Mouse (Mus musculus) MEL (cell line): ENCODE data around the gene 1110008P14Rik. TPM values are rescaled to one million over a fixed set of nuclear protein-coding genes. Genes with fewer than 3 reads are reported as not detected.

Experiments
- DNase-seq: peaks from one replicate; pipeline ENCODE4 v3.0.0; 2011; ENCODE audit warnings: low read depth, low spot score
- H3K27ac ChIP-seq: 2 replicates; pipeline ENCODE4 v1.5.1; 2012; ENCODE audit warnings: low read depth, mild to moderate bottlenecking, control low read depth, low read length, moderate library complexity; ENCODE audit not compliant: control insufficient read depth
- H3K27me3 ChIP-seq, 2 experiments: fragments of 150-350 bp in 1 of 2; sonication (generic) in 1 of 2; 2 replicates each; pipeline ENCODE4 v1.6.1; 2012; ENCODE audit warnings: low read length in 2 of 2, mild to moderate bottlenecking in 2 of 2, improper control_type of control experiment in 1 of 2, moderate library complexity in 1 of 2; ENCODE audit not compliant: insufficient read depth in 2 of 2, control insufficient read depth in 1 of 2
- H3K36me3 ChIP-seq, 2 experiments: 2 replicates each; pipeline ENCODE4 v1.6.1; 2012 to 2014; ENCODE audit warnings: low read length in 2 of 2, improper control_type of control experiment in 1 of 2, inconsistent platforms in 1 of 2, mild to moderate bottlenecking in 1 of 2; ENCODE audit not compliant: insufficient read depth in 2 of 2, control insufficient read depth in 1 of 2
- H3K4me1 ChIP-seq, 2 experiments: fragments of 150-350 bp in 1 of 2; sonication (generic) in 1 of 2; 2 replicates each; pipeline ENCODE4 v1.6.1; 2012; ENCODE audit warnings: low read length in 2 of 2, improper control_type of control experiment in 1 of 2, mild to moderate bottlenecking in 1 of 2; ENCODE audit not compliant: insufficient read depth in 2 of 2, control insufficient read depth in 1 of 2
- H3K4me3 ChIP-seq, 2 experiments: fragments of 150-350 bp in 1 of 2; sonication (generic) in 1 of 2; 2 replicates each; pipeline ENCODE4 v1.5.1; 2012; ENCODE audit warnings: low read depth in 2 of 2, low read length in 2 of 2, mild to moderate bottlenecking in 2 of 2, moderate library complexity in 2 of 2, control low read depth in 1 of 2, improper control_type of control experiment in 1 of 2; ENCODE audit not compliant: control insufficient read depth in 1 of 2, insufficient read depth in 1 of 2
- H3K79me2 ChIP-seq: 2 replicates; pipeline ENCODE4 v1.6.1; 2012; ENCODE audit warnings: mild to moderate bottlenecking, low read length, moderate library complexity; ENCODE audit not compliant: control insufficient read depth, poor library complexity, insufficient read depth
- H3K9ac ChIP-seq: 2 replicates; pipeline ENCODE4 v1.6.1; 2012; ENCODE audit warnings: low read depth, mild to moderate bottlenecking, control low read depth, low read length, moderate library complexity; ENCODE audit not compliant: control insufficient read depth, poor library complexity, severe bottlenecking
- H3K9me3 ChIP-seq: fragments of 150-350 bp; sonication (generic); replicated peaks from 2 replicates; pipeline ENCODE4 v1.6.1; 2012; ENCODE audit warnings: mild to moderate bottlenecking, low read length, improper control_type of control experiment, moderate library complexity; ENCODE audit not compliant: insufficient read depth
- BHLHE40 ChIP-seq: IDR thresholded peaks from 2 replicates; pipeline ENCODE4 v1.6.1; 2012; ENCODE audit warnings: low read depth, mild to moderate bottlenecking, inconsistent platforms, low read length, improper control_type of control experiment, borderline replicate concordance
- CHD1 ChIP-seq: IDR thresholded peaks from 2 replicates; pipeline ENCODE4 v1.6.1; 2012; ENCODE audit warnings: low read depth, mild to moderate bottlenecking, inconsistent platforms, low read length, improper control_type of control experiment
- CHD2 ChIP-seq: IDR thresholded peaks from 2 replicates; pipeline ENCODE4 v1.6.1; 2011; ENCODE audit warnings: low read length, improper control_type of control experiment
- E2F4 ChIP-seq: IDR thresholded peaks from 2 replicates; pipeline ENCODE4 v1.6.1; 2011; ENCODE audit warnings: low read depth, low read length, improper control_type of control experiment, borderline replicate concordance
- ELF1 ChIP-seq: IDR thresholded peaks from 2 replicates; pipeline ENCODE4 v1.6.1; 2014; ENCODE audit warnings: low read depth, mild to moderate bottlenecking, inconsistent platforms, low read length, improper control_type of control experiment, moderate library complexity
- EP300 ChIP-seq, 2 experiments: IDR thresholded peaks; 2 replicates each; pipeline ENCODE4 v1.6.1; 2011; ENCODE audit warnings: improper control_type of control experiment in 2 of 2, low read length in 2 of 2, low read depth in 1 of 2, mild to moderate bottlenecking in 1 of 2
- ETS1 ChIP-seq: IDR thresholded peaks from 2 replicates; pipeline ENCODE4 v1.6.1; 2012; ENCODE audit warnings: low read depth, mild to moderate bottlenecking, inconsistent platforms, low read length, improper control_type of control experiment, moderate library complexity
- GABPA ChIP-seq: IDR thresholded peaks from 2 replicates; pipeline ENCODE4 v1.6.1; 2012; ENCODE audit warnings: low read depth, mild to moderate bottlenecking, inconsistent platforms, low read length, improper control_type of control experiment, moderate library complexity
- GATA1 ChIP-seq: IDR thresholded peaks from 2 replicates; pipeline ENCODE4 v1.6.1; 2011; ENCODE audit warnings: low read depth, low read length, improper control_type of control experiment
- HCFC1 ChIP-seq: IDR thresholded peaks from 2 replicates; pipeline ENCODE4 v1.6.1; 2012; ENCODE audit warnings: low read depth, mild to moderate bottlenecking, inconsistent platforms, low read length, improper control_type of control experiment, moderate library complexity
- JUND ChIP-seq: IDR thresholded peaks from 2 replicates; pipeline ENCODE4 v1.6.1; 2011; ENCODE audit warnings: low read depth, mild to moderate bottlenecking, improper control_type of control experiment, low read length
- KAT2A ChIP-seq: conservative IDR thresholded peaks from 2 replicates; pipeline ENCODE4 v1.6.1; 2012; ENCODE audit warnings: low read depth, low read length, improper control_type of control experiment, inconsistent platforms
- MAZ ChIP-seq: IDR thresholded peaks from 2 replicates; pipeline ENCODE4 v1.6.1; 2012; ENCODE audit warnings: low read depth, mild to moderate bottlenecking, inconsistent platforms, low read length, improper control_type of control experiment
- MXI1 ChIP-seq: IDR thresholded peaks from 2 replicates; pipeline ENCODE4 v1.6.1; 2011; ENCODE audit warnings: mild to moderate bottlenecking, low read depth, low read length, improper control_type of control experiment
- MYB ChIP-seq: IDR thresholded peaks from 2 replicates; pipeline ENCODE4 v1.6.1; 2011; ENCODE audit warnings: mild to moderate bottlenecking, low read depth, low read length, improper control_type of control experiment
- NELFE ChIP-seq: IDR thresholded peaks from 2 replicates; pipeline ENCODE4 v1.6.1; 2011; ENCODE audit warnings: low read depth, low read length, improper control_type of control experiment
- NRF1 ChIP-seq: IDR thresholded peaks from 2 replicates; pipeline ENCODE4 v1.6.1; 2014; ENCODE audit warnings: low read depth, mild to moderate bottlenecking, inconsistent platforms, low read length, improper control_type of control experiment, moderate library complexity; ENCODE audit not compliant: poor library complexity, insufficient read depth, severe bottlenecking
- POLR2AphosphoS2 ChIP-seq: IDR thresholded peaks from 2 replicates; pipeline ENCODE4 v1.6.1; 2011; ENCODE audit warnings: low read length, improper control_type of control experiment
- POLR2AphosphoS5 ChIP-seq: IDR thresholded peaks from 2 replicates; pipeline ENCODE4 v1.6.1; 2012; ENCODE audit warnings: low read depth, borderline replicate concordance, mild to moderate bottlenecking, inconsistent platforms, low read length, moderate library complexity, mixed read lengths
- RAD21 ChIP-seq: IDR thresholded peaks from 2 replicates; pipeline ENCODE4 v1.6.1; 2011; ENCODE audit warnings: mild to moderate bottlenecking, low read depth, low read length, improper control_type of control experiment
- RCOR1 ChIP-seq: IDR thresholded peaks from 2 replicates; pipeline ENCODE4 v1.6.1; 2012; ENCODE audit warnings: low read depth, mild to moderate bottlenecking, inconsistent platforms, low read length, improper control_type of control experiment
- SIN3A ChIP-seq: IDR thresholded peaks from 2 replicates; pipeline ENCODE4 v1.6.1; 2012; ENCODE audit warnings: low read length, improper control_type of control experiment, inconsistent platforms
- SMC3 ChIP-seq: IDR thresholded peaks from 2 replicates; pipeline ENCODE4 v1.6.1; 2011; ENCODE audit warnings: low read depth, low read length, improper control_type of control experiment
- TAL1 ChIP-seq: IDR thresholded peaks from 2 replicates; pipeline ENCODE4 v1.6.1; 2012; ENCODE audit warnings: mild to moderate bottlenecking, inconsistent platforms, low read length, moderate library complexity, mixed read lengths
- TBP ChIP-seq: IDR thresholded peaks from 2 replicates; pipeline ENCODE4 v1.8.0; 2011; ENCODE audit warnings: low read depth, low read length, improper control_type of control experiment
- TCF12 ChIP-seq: IDR thresholded peaks from 2 replicates; pipeline ENCODE4 v1.6.1; 2014; ENCODE audit warnings: low read depth, mild to moderate bottlenecking, inconsistent platforms, low read length, improper control_type of control experiment, moderate library complexity
- UBTF ChIP-seq: IDR thresholded peaks from 2 replicates; pipeline ENCODE4 v1.6.1; 2012; ENCODE audit warnings: low read depth, mild to moderate bottlenecking, inconsistent platforms, low read length, improper control_type of control experiment, moderate library complexity, borderline replicate concordance; ENCODE audit not compliant: insufficient read depth
- USF1 ChIP-seq: IDR thresholded peaks from 2 replicates; pipeline ENCODE4 v1.6.1; 2014; ENCODE audit warnings: low read depth, mild to moderate bottlenecking, inconsistent platforms, low read length, improper control_type of control experiment, moderate library complexity
- USF2 ChIP-seq, 2 experiments: IDR thresholded peaks; 2 replicates each; pipeline ENCODE4 v1.6.1; 2011 to 2012; ENCODE audit warnings: improper control_type of control experiment in 2 of 2, low read length in 2 of 2, borderline replicate concordance in 1 of 2, inconsistent platforms in 1 of 2, low read depth in 1 of 2, mild to moderate bottlenecking in 1 of 2; ENCODE audit not compliant: insufficient read depth in 1 of 2
- ZC3H11A ChIP-seq: IDR thresholded peaks from 2 replicates; pipeline ENCODE4 v1.6.1; 2012; ENCODE audit warnings: low read depth, mild to moderate bottlenecking, inconsistent platforms, low read length, improper control_type of control experiment
- ZMIZ1 ChIP-seq: IDR thresholded peaks from 2 replicates; pipeline ENCODE4 v1.6.1; 2012; ENCODE audit warnings: low read depth, mild to moderate bottlenecking, inconsistent platforms, low read length, improper control_type of control experiment, moderate library complexity
- polyA plus RNA-seq, 2 experiments: library from polyadenylated mRNA; stranded (reverse) in 1 of 2; unstranded in 1 of 2; fragments of >175 nt in 1 of 2; fragments of >200 nt in 1 of 2; gene quantifications; 2 replicates each; pipeline versions ENCODE4 v1.2.1 to v1.2.4; 2012; ENCODE audit warnings: low replicate concordance in 2 of 2, low read depth in 1 of 2; ENCODE audit not compliant: insufficient read length in 2 of 2, insufficient read depth in 1 of 2, missing spikeins in 1 of 2
- total RNA-seq: library from RNA; depleted of rRNA; stranded (reverse); fragments of 300-350 nt; gene quantifications from 2 replicates; pipeline ENCODE4 v1.2.3, GENCODE M21; 2012

The 1110008P14Rik gene
- total and polyA plus RNA-seq, 3 experiments, result 62.9 to 63.5 TPM; not detected in 1

DNA sequence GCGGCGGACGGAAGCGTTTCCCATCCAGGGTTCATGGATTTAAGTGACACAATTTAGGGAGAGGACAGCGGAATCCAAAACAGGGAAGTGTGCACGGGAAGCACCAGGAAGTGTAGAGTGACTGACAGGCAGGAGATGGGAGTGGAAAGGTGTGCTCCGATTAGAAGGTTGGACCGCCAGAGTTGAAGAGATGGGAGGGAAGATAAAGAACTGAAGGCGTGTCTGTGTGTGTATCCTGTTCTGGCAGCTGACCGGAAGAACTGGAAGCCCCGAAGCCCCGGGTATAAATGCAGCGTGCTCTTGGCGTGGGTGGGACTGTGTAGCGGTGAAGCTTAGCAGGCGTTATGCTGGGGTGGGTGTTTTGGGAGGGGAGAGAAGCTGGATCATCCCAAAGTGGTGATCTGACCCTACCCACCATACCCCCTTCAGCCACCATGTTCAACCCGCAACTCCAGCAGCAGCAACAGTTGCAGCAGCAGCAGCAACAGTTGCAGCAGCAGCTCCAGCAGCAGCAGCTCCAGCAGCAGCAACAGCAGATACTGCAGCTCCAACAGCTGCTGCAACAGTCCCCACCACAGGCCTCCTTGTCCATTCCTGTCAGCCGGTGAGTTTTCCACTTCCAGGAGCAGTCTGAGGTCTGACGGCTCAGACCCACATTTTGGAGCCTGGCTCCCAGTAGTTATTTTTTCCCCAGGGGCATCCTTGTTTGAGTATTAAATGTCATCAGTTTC lies 18.2 kb downstream of the 1110008P14Rik start (continued):
- TF ChIP-seq ZC3H11A, result no peak
- TF ChIP-seq GABPA, result no peak
- TF ChIP-seq GATA1, result peak; percentile 85
- peak; percentile 53; the same call in 1 of the 2 replicates for TF ChIP-seq TBP
- TF ChIP-seq CHD2, result no peak
- TF ChIP-seq BHLHE40, result no peak
- no peak for TF ChIP-seq ZMIZ1
- peak; percentile 55; the same call in 1 of the 2 replicates for TF ChIP-seq MXI1
- no peak for TF ChIP-seq POLR2AphosphoS5
- TF ChIP-seq SIN3A, result peak; percentile 18; the same call in 1 of the 2 replicates
- no peak for TF ChIP-seq ETS1
- no peak for TF ChIP-seq NRF1
- TF ChIP-seq USF1, result peak; percentile 65; the same call in 1 of the 2 replicates
- no peak for TF ChIP-seq UBTF
- no peak; the same call in 1 of the 2 replicates for TF ChIP-seq TAL1
- peak; percentile 60 for TF ChIP-seq ELF1
- no peak for TF ChIP-seq NELFE
- no peak for TF ChIP-seq HCFC1
- TF ChIP-seq RAD21, result no peak
- TF ChIP-seq TCF12, result no peak
- TF ChIP-seq, all 39 proteins: peak for 9

DNA sequence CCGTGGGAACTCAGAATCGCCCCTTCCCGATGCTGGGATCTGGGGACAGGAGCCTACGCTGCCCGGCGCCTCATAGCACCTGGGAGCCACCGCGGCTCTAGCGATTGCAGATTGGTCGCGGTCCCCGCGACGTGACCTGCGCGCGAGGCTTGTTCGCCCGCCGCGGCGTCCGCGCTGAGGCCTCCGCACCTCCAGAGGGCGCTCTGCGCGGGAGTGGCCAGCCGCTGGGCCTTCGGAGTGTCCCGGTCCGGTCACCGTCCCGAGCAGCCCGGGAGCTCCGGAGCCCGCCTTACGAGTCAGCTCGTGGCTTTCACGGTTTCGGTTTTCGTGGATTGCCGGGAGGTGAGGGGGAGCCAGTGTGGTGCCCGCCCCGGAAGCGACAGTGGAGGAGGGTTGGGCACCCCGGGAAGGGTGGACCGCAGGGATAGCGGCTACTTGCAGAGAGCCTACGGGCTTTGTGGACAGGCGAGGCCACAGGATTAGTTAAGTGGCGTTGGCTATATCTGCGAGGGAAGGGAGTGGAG lies 18.9 kb downstream of the 1110008P14Rik start:
- Histone ChIP-seq H3K36me3 (peaks cover under 1 to 3% of the 10 kb centered on the region in 2 experiments), H3K79me2 (peaks cover 6% of the 10 kb centered on the region; the same call in 1 of the 2 replicates), H3K4me3 (peak overlapping the region; percentile 70 to 80), H3K27me3 (peaks cover 0 to 3% of the 10 kb centered on the region in 2 experiments; a peak in 3 of 4 replicates), H3K27ac (peak overlapping the region; percentile 68), H3K9ac (peak overlapping the region; percentile 82), H3K9me3 (no peaks in the 10 kb centered on the region), H3K4me1 (peaks cover 0 to 6% of the 10 kb centered on the region in 2 experiments; a peak in 2 of 4 replicates)
- peak; percentile 91 for DNase-seq
- TF ChIP-seq ZMIZ1, result peak; percentile 55
- no peak; the same call in 1 of the 2 replicates for TF ChIP-seq MAZ
- no peak for TF ChIP-seq RCOR1
- 0 out of 2 replicates have a peak, but pooled peaks have one; percentile 37 for TF ChIP-seq ELF1
- no peak for TF ChIP-seq USF2 (IDR thresholded peaks at IDR 0.05; ENCODE audit: borderline replicate concordance in 1 of 2, insufficient read depth in 1 of 2, low read depth in 1 of 2, low read length in 2 of 2)
- TF ChIP-seq NRF1, result peak; percentile 61
- no peak for TF ChIP-seq JUND
- no peak for TF ChIP-seq MYB
- TF ChIP-seq BHLHE40, result no peak
- TF ChIP-seq ZC3H11A, result no peak
- TF ChIP-seq SMC3, result no peak; the same call in 1 of the 2 replicates
- TF ChIP-seq ETS1, result no peak
- TF ChIP-seq EP300 (IDR thresholded peaks at IDR 0.05; ENCODE audit: low read depth in 1 of 2, low read length in 2 of 2), result no peak
- 0 out of 2 replicates have a peak, but pooled peaks have one; percentile 41 for TF ChIP-seq POLR2AphosphoS2
- TF ChIP-seq RAD21, result no peak
- peak; percentile 82 for TF ChIP-seq HCFC1
- no peak for TF ChIP-seq CHD1
- TF ChIP-seq SIN3A, result peak; percentile 62; the same call in 1 of the 2 replicates
- no peak; the same call in 1 of the 2 replicates for TF ChIP-seq KAT2A
- peak; percentile 70; the same call in 1 of the 2 replicates for TF ChIP-seq E2F4
- no peak for TF ChIP-seq POLR2AphosphoS5
- peak; percentile 68; the same call in 1 of the 2 replicates for TF ChIP-seq GABPA
